ENCODE assay signal across 10 mouse cellular contexts in genomic region chr5:105322543-105322942, GRCm38 (mm10). TPM values are rescaled to one million over a fixed set of nuclear protein-coding genes. Genes with fewer than 3 reads are reported as not detected.
DNase-seq lines count a peak whose midpoint lies in the region; ATAC-seq and TF ChIP-seq lines count a peak whose summit lies in the region.
"Had no signal": no experiment of that assay in that cellular context is flagged by ENCODE, and none has a peak within 500 bp of the region (broad histone marks: within the 10 kb centered on the region; RNA-seq: fewer than 3 reads in every experiment).

No protein-coding gene starts in this region.

- TF ChIP-seq POLR2A in cerebellum, adult 2 months (IDR thresholded peaks at IDR 0.05; ENCODE audit: borderline replicate concordance, insufficient read depth, low read length): no peak
- TF ChIP-seq POLR2A in thymus, adult 2 months (IDR thresholded peaks at IDR 0.05; ENCODE audit: control insufficient read depth, extremely low read depth, insufficient read depth, low read length, poor library complexity): no peak

- H3K9ac ChIP-seq in kidney, embryonic 16.5 days (replicated peaks; ENCODE audit: low read length): no peak overlapping the region
- H3K9ac ChIP-seq in midbrain, embryonic 11.5 days (ENCODE audit: low read length): no peak overlapping the region
- H3K9ac ChIP-seq: liver, embryonic 13.5 days had no signal

- WGBS in cerebellum, adult 2 months: 71% methylated on average over 2 of the region's 2 CpGs
- 63% methylated on average over 2 of the region's 2 CpGs for WGBS in kidney, embryonic 16.5 days
- 69% methylated on average over 2 of the region's 2 CpGs for WGBS in thymus, adult 2 months
- WGBS in midbrain, embryonic 11.5 days: 64% methylated on average over 2 of the region's 2 CpGs

- H3K27me3 ChIP-seq in cerebellum, adult 2 months (ENCODE audit: control insufficient read depth, insufficient read depth, low read length): no peaks in the 10 kb centered on the region
- H3K27me3 ChIP-seq in kidney, embryonic 16.5 days (ENCODE audit: insufficient read depth, low read length): no peaks in the 10 kb centered on the region
- no peaks in the 10 kb centered on the region for H3K27me3 ChIP-seq in thymus, adult 2 months (ENCODE audit: control insufficient read depth, insufficient read depth, low read length)
- no peaks in the 10 kb centered on the region for H3K27me3 ChIP-seq in midbrain, embryonic 11.5 days (ENCODE audit: control insufficient read depth, insufficient read depth, low read length)
- H3K27me3 ChIP-seq: liver, embryonic 13.5 days had no signal

- no peak overlapping the region for H3K4me3 ChIP-seq in cerebellum, adult 2 months (replicated peaks; ENCODE audit: insufficient read depth, low read depth, low read length)
- H3K4me3 ChIP-seq in kidney, embryonic 16.5 days (ENCODE audit: low read length): no peak overlapping the region
- H3K4me3 ChIP-seq in thymus, adult 2 months (ENCODE audit: control insufficient read depth, insufficient read depth, low read length): no peak overlapping the region
- H3K4me3 ChIP-seq in midbrain, embryonic 11.5 days (ENCODE audit: low read depth, low read length): no peak overlapping the region
- H3K4me3 ChIP-seq: liver, embryonic 13.5 days had no signal

- H3K4me2 ChIP-seq in kidney, embryonic 16.5 days (replicated peaks; ENCODE audit: low read depth, low read length): no peak overlapping the region
- H3K4me2 ChIP-seq in midbrain, embryonic 11.5 days: no peak overlapping the region
- H3K4me2 ChIP-seq: liver, embryonic 13.5 days had no signal

- H3K4me1 ChIP-seq in cerebellum, adult 2 months (ENCODE audit: control insufficient read depth, insufficient read depth, low read length): no peaks in the 10 kb centered on the region
- no peaks in the 10 kb centered on the region for H3K4me1 ChIP-seq in kidney, embryonic 16.5 days (ENCODE audit: insufficient read depth, low read length)
- no peaks in the 10 kb centered on the region; the same call in 1 of the 2 replicates for H3K4me1 ChIP-seq in thymus, adult 2 months (replicated peaks; ENCODE audit: control insufficient read depth, insufficient read depth, low read length)
- H3K4me1 ChIP-seq in midbrain, embryonic 11.5 days (ENCODE audit: control insufficient read depth, insufficient read depth, low read length): no peaks in the 10 kb centered on the region
- H3K4me1 ChIP-seq: liver, embryonic 13.5 days had no signal

- no peaks in the 10 kb centered on the region for H3K36me3 ChIP-seq in kidney, embryonic 16.5 days (ENCODE audit: insufficient read depth, low read length)
- H3K36me3 ChIP-seq in thymus, adult 2 months (ENCODE audit: control insufficient read depth, insufficient read depth, low read length): no peaks in the 10 kb centered on the region
- no peaks in the 10 kb centered on the region for H3K36me3 ChIP-seq in midbrain, embryonic 11.5 days (ENCODE audit: control insufficient read depth, insufficient read depth, low read length)
- H3K36me3 ChIP-seq: liver, embryonic 13.5 days had no signal

- no peak; the same call in 1 of the 2 replicates for TF ChIP-seq CTCF in cerebellum, adult 2 months (IDR thresholded peaks at IDR 0.05; ENCODE audit: borderline replicate concordance, insufficient read depth, low read depth, low read length)
- no peak for TF ChIP-seq CTCF in thymus, adult 2 months (IDR thresholded peaks at IDR 0.05; ENCODE audit: borderline replicate concordance, control insufficient read depth, extremely low read depth, insufficient read depth, low read length, poor library complexity)

- H3K27ac ChIP-seq in cerebellum, adult 2 months (ENCODE audit: insufficient read depth, low read length): no peak overlapping the region
- no peak overlapping the region for H3K27ac ChIP-seq in kidney, embryonic 16.5 days (ENCODE audit: low read length)
- H3K27ac ChIP-seq in thymus, adult 2 months (ENCODE audit: control insufficient read depth, insufficient read depth, low read length): no peak overlapping the region
- no peak overlapping the region for H3K27ac ChIP-seq in midbrain, embryonic 11.5 days (ENCODE audit: low read depth, low read length)
- H3K27ac ChIP-seq: liver, embryonic 13.5 days had no signal

- peak; percentile 17 for DNase-seq in cerebellum, adult 9-10 months
- no peak for DNase-seq in cerebellum, adult 2 months
- peak; percentile 36 for DNase-seq in kidney, adult 9 months
- peak; percentile 64 for DNase-seq in thymus, postnatal 0 days (ENCODE audit: low spot score)
- no peak for DNase-seq in thymus, adult 2 months
- DNase-seq in ovary, postnatal 36 days (ENCODE audit: low spot score): no peak
- DNase-seq in midbrain, embryonic 11.5 days (ENCODE audit: low spot score, missing footprints): no peak
- DNase-seq: kidney, adult 18-20 months; liver, embryonic 13.5 days had no signal

- ATAC-seq in kidney, embryonic 16.5 days (ENCODE audit: low FRiP score, low TSS enrichment): no peak
- ATAC-seq in midbrain, embryonic 11.5 days (ENCODE audit: low FRiP score): no peak

- H3K9me3 ChIP-seq in kidney, embryonic 16.5 days (ENCODE audit: low read length): no peaks in the 10 kb centered on the region
- no peaks in the 10 kb centered on the region for H3K9me3 ChIP-seq in midbrain, embryonic 11.5 days (ENCODE audit: control insufficient read depth, low read length)
- H3K9me3 ChIP-seq: liver, embryonic 13.5 days had no signal

RNA-seq across cellular contexts. Expression of gene Gbp6, which starts 29.0 kb away (rescaled TPM):
- 2.2 and 2.7 TPM in 2 replicates for polyA plus RNA-seq in cerebellum, adult 2 months (2012; rRNA removed)
- 0.63 and 0.86 TPM in 2 replicates for polyA plus RNA-seq in kidney, embryonic 16.5 days (2015; fragmentation: Nextera tagmentation; extraction: Ambion mirVana)
- polyA plus RNA-seq in thymus, postnatal 0 days (2015; fragmentation: Nextera tagmentation; extraction: Ambion mirVana): 34.8 and 40.5 TPM in 2 replicates
- polyA plus RNA-seq in thymus, adult 2 months (2012; rRNA removed): 19.5 and 20.7 TPM in 2 replicates
- polyA plus RNA-seq in midbrain, embryonic 11.5 days (2014; fragmentation: Nextera tagmentation; extraction: Ambion mirVana): 0.51 TPM in 1 of 2 replicates, not detected in the other

RNA-seq across cellular contexts. Expression of gene Gm43302, which starts 29.0 kb away (rescaled TPM):
- polyA plus RNA-seq in cerebellum, adult 2 months (2012; rRNA removed): 0.23 and 0.43 TPM in 2 replicates
- polyA plus RNA-seq in kidney, embryonic 16.5 days (2015; fragmentation: Nextera tagmentation; extraction: Ambion mirVana): not detected in 2 replicates
- polyA plus RNA-seq in thymus, postnatal 0 days (2015; fragmentation: Nextera tagmentation; extraction: Ambion mirVana): 0.56 TPM in 1 of 2 replicates, not detected in the other
- 7.9 and 8.4 TPM in 2 replicates for polyA plus RNA-seq in thymus, adult 2 months (2012; rRNA removed)
- not detected in 2 replicates for polyA plus RNA-seq in midbrain, embryonic 11.5 days (2014; fragmentation: Nextera tagmentation; extraction: Ambion mirVana)
- polyA plus RNA-seq: liver, embryonic 13.5 days had no signal

Comparison
In these comparisons a context has a peak if more than half of its experiments do, and no peak if none do; other contexts are left out.
1. DNase-seq: peak in cerebellum, adult 9-10 months (single experiment), kidney, adult 9 months (single experiment) and thymus, postnatal 0 days (single experiment); none in cerebellum, adult 2 months (0 of 2), thymus, adult 2 months (single experiment), ovary, postnatal 36 days (single experiment) and midbrain, embryonic 11.5 days (single experiment).